Mouse (Mus musculus) ES-Bruce4 (cell line): Measurements from ENCODE around the gene Sdhc.

ENCODE experiments used
- CTCF ChIP-seq: IDR thresholded peaks from one replicate; pipeline ENCODE4 v1.8.1; 2011; ENCODE audit warnings: low read depth, low read length
- EP300 ChIP-seq: IDR thresholded peaks from 2 replicates; pipeline ENCODE4 v1.6.1; 2011; ENCODE audit warnings: low read depth, low read length; ENCODE audit not compliant: insufficient read depth
- POLR2A ChIP-seq: IDR thresholded peaks from one replicate; pipeline ENCODE4 v1.8.1; 2011; ENCODE audit warnings: low read length; ENCODE audit not compliant: insufficient read depth

- TF ChIP-seq POLR2A, result no peak
- no peak for TF ChIP-seq CTCF
- TF ChIP-seq EP300, result no peak
Observed at GRCm38 (mm10) chr1:171089891-171090290, 60.5 kb downstream of the Sdhc start.
